18 mouse cellular contexts compared by ENCODE assay signal in the genomic region with DNA sequence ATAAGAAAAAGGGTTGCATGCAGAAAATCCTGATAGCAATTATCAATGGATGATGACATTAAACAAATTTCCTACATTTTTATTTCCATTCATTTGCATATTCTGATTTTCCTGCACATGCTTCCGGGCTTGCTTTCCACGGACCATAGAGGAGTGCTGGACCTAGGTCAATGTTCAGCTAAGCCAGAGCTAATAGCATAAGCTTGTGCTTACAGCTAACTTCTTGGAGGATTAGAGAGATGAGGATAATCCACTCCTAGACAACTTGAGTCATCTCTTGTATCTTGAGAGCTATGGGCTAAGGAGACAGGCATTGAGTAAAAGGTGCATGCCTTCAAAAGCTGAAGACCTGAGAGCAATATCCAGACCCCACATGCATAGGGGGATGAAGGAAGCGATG.
"Had no signal": no experiment of that assay in that cellular context is flagged by ENCODE, and none has a peak within 500 bp of the region (broad histone marks: within the 10 kb centered on the region; RNA-seq: fewer than 3 reads in every experiment).

No protein-coding gene starts in this region.

- H3K27ac ChIP-seq: kidney, embryonic 15.5 days; layer of hippocampus, adult 2 months; limb, embryonic 10.5 days; limb, embryonic 13.5 days; liver, embryonic 13.5 days; macrophage; midbrain, embryonic 12.5 days; midbrain, embryonic 15.5 days; neural tube, embryonic 13.5 days had no signal

- H3K36me3 ChIP-seq: kidney, embryonic 15.5 days; limb, embryonic 10.5 days; limb, embryonic 13.5 days; liver, embryonic 13.5 days; midbrain, embryonic 12.5 days; midbrain, embryonic 15.5 days; neural tube, embryonic 13.5 days had no signal

- H3K4me1 ChIP-seq: kidney, embryonic 15.5 days; limb, embryonic 10.5 days; limb, embryonic 13.5 days; midbrain, embryonic 12.5 days; midbrain, embryonic 15.5 days; neural tube, embryonic 13.5 days had no signal

- DNase-seq: kidney, adult 2 months; kidney, postnatal 10 days; kidney, postnatal 4 days; layer of hippocampus, adult 9-11 months; liver; liver, embryonic 13.5 days; lung, adult 2 months; lung, postnatal 14 days; thymus, adult 18-20 months; thymus, postnatal 14 days had no signal

- H3K27me3 ChIP-seq: kidney, embryonic 15.5 days; limb, embryonic 13.5 days; liver, embryonic 13.5 days; midbrain, embryonic 12.5 days; midbrain, embryonic 15.5 days; neural tube, embryonic 13.5 days had no signal

- H3K4me3 ChIP-seq: kidney, embryonic 15.5 days; layer of hippocampus, adult 2 months; limb, embryonic 10.5 days; limb, embryonic 13.5 days; liver, embryonic 13.5 days; midbrain, embryonic 12.5 days; midbrain, embryonic 15.5 days; neural tube, embryonic 13.5 days had no signal
